Mouse (Mus musculus): Measurements from ENCODE around the gene Esd.

The Esd gene

GRCm38 (mm10) chr14:74732079-74732783 is at the start of gene Esd:
Gene Esd, plus strand, starts transcription at chr14:74732297.
- WGBS: under 1% methylated on average over 53 of the region's 53 CpGs

- WGBS: 87% methylated on average over 5 of the region's 5 CpGs
Measured at GRCm38 (mm10) chr14:74684298-74684978, 47.7 kb upstream of the Esd start.

GRCm38 (mm10) chr14:74691963-74692362 is 40.1 kb upstream of the Esd start:
- WGBS: 94% methylated on average over 2 of the region's 2 CpGs

GRCm38 (mm10) chr14:74696766-74697165 is 35.3 kb upstream of the Esd start:
- 65% methylated on average over 4 of the region's 4 CpGs for whole genome bisulfite sequencing

GRCm38 (mm10) chr14:74699241-74699640 is 32.9 kb upstream of the Esd start:
- 86% methylated on average over 3 of the region's 3 CpGs for WGBS

- WGBS: 71% methylated on average over 6 of the region's 6 CpGs
Measured at GRCm38 (mm10) chr14:74703930-74704329, 28.2 kb upstream of the Esd start.

GRCm38 (mm10) chr14:74709054-74709453 is 23.0 kb upstream of the Esd start:
- WGBS: 5% methylated on average over 3 of the region's 3 CpGs

- 73% methylated on average over 3 of the region's 3 CpGs for WGBS
Measured at GRCm38 (mm10) chr14:74723541-74723940, 8.6 kb upstream of the Esd start.

GRCm38 (mm10) chr14:74731221-74732078 is 647 bp upstream of the Esd start:
- WGBS: 30% methylated on average over 9 of the region's 9 CpGs

GRCm38 (mm10) chr14:74733397-74733796 is 1.3 kb downstream of the Esd start:
- WGBS: 52% methylated on average over 2 of the region's 2 CpGs

GRCm38 (mm10) chr14:74735471-74735870 is 3.4 kb downstream of the Esd start:
- WGBS: 92% methylated on average over 6 of the region's 6 CpGs

- 93% methylated on average over 6 of the region's 6 CpGs for WGBS
Measured at GRCm38 (mm10) chr14:74736850-74737249, 4.8 kb downstream of the Esd start.

- 61% methylated on average over 10 of the region's 10 CpGs for WGBS
Measured at GRCm38 (mm10) chr14:74764191-74764918, 32.3 kb downstream of the Esd start.

GRCm38 (mm10) chr14:74767892-74768291 is 35.8 kb downstream of the Esd start:
- 70% methylated on average over 1 of the region's 1 CpGs for WGBS

GRCm38 (mm10) chr14:74774046-74774619 is 42.0 kb downstream of the Esd start:
- 66% methylated on average over 10 of the region's 10 CpGs for WGBS

- 83% methylated on average over 11 of the region's 11 CpGs for WGBS
Measured at GRCm38 (mm10) chr14:74784243-74784934, 52.3 kb downstream of the Esd start.

GRCm38 (mm10) chr14:74787717-74788116 is 55.6 kb downstream of the Esd start:
- WGBS: 86% methylated on average over 3 of the region's 3 CpGs

- 88% methylated on average over 8 of the region's 8 CpGs for WGBS
Measured at GRCm38 (mm10) chr14:74788766-74789165, 56.7 kb downstream of the Esd start.

- 72% methylated on average over 5 of the region's 5 CpGs for WGBS
Measured at GRCm38 (mm10) chr14:74790535-74790934, 58.4 kb downstream of the Esd start.

- 88% methylated on average over 6 of the region's 6 CpGs for WGBS
Measured at GRCm38 (mm10) chr14:74792793-74793192, 60.7 kb downstream of the Esd start.

GRCm38 (mm10) chr14:74794931-74795330 is 62.8 kb downstream of the Esd start:
- WGBS: 73% methylated on average over 12 of the region's 12 CpGs

Measured in cerebral cortex, adult 2 months (tissue).